12 mouse cellular contexts compared by ENCODE assay signal in genomic region chr8:128416896-128417295, GRCm38 (mm10). TPM values are rescaled to one million over a fixed set of nuclear protein-coding genes. Genes with fewer than 3 reads are reported as not detected.
DNase-seq lines count a peak whose midpoint lies in the region; ATAC-seq and TF ChIP-seq lines count a peak whose summit lies in the region.
"Had no signal": no experiment of that assay in that cellular context is flagged by ENCODE, and none has a peak within 500 bp of the region (broad histone marks: within the 10 kb centered on the region; RNA-seq: fewer than 3 reads in every experiment).

No protein-coding gene starts in this region.

- H3K9ac ChIP-seq in heart, embryonic 11.5 days (ENCODE audit: low read depth, low read length) = no peak overlapping the region
- no peak overlapping the region for H3K9ac ChIP-seq in embryonic facial prominence, embryonic 13.5 days
- H3K9ac ChIP-seq in midbrain, postnatal 0 days (replicated peaks; ENCODE audit: low read length, poor library complexity, severe bottlenecking) = no peak overlapping the region
- H3K9ac ChIP-seq: intestine, embryonic 15.5 days; liver, embryonic 14.5 days had no signal

- intact Hi-C loops in heart, postnatal 10 days (cut with DNase I) = no loop called here

- H3K36me3 ChIP-seq in heart, embryonic 11.5 days (ENCODE audit: control insufficient read depth, insufficient read depth, low read length) = peaks cover 2% of the 10 kb centered on the region; the same call in 1 of the 2 replicates
- H3K36me3 ChIP-seq in embryonic facial prominence, embryonic 13.5 days = peaks cover 10% of the 10 kb centered on the region; the same call in 1 of the 2 replicates
- peaks cover 2% of the 10 kb centered on the region for H3K36me3 ChIP-seq in midbrain, postnatal 0 days (ENCODE audit: insufficient read depth, low read length)
- H3K36me3 ChIP-seq: intestine, embryonic 15.5 days had no signal

- TF ChIP-seq CTCF in midbrain, postnatal 0 days (IDR thresholded peaks at IDR 0.05) = no peak

- DNase-seq in heart, postnatal 10 days = no peak
- peak; percentile 23 for DNase-seq in lung, postnatal 25 days (ENCODE audit: low spot score)
- no peak for DNase-seq in lung, postnatal 14 days
- DNase-seq in midbrain, postnatal 0 days (ENCODE audit: low spot score) = no peak
- no peak for DNase-seq in right cerebral cortex, postnatal 4 days
- DNase-seq in thymus, postnatal 0 days (ENCODE audit: low spot score) = no peak
- DNase-seq: cerebellum, postnatal 10 days; layer of hippocampus, postnatal 36 days had no signal

- H3K27me3 ChIP-seq in heart, embryonic 11.5 days (ENCODE audit: control insufficient read depth, insufficient read depth, low read length) = no peaks in the 10 kb centered on the region
- no peaks in the 10 kb centered on the region for H3K27me3 ChIP-seq in embryonic facial prominence, embryonic 13.5 days
- no peaks in the 10 kb centered on the region for H3K27me3 ChIP-seq in midbrain, postnatal 0 days (ENCODE audit: insufficient read depth, low read length)
- H3K27me3 ChIP-seq: intestine, embryonic 15.5 days had no signal

- WGBS in heart, embryonic 11.5 days (ENCODE audit: insufficient replicate concordance) = 51% methylated on average over 2 of the region's 2 CpGs
- WGBS in embryonic facial prominence, embryonic 13.5 days = 47% methylated on average over 2 of the region's 2 CpGs
- 55% methylated on average over 2 of the region's 2 CpGs for WGBS in midbrain, postnatal 0 days

- no peak for ATAC-seq in heart, embryonic 11.5 days (replicated peaks; ENCODE audit: insufficient number of reproducible peaks, low FRiP score, low TSS enrichment)
- ATAC-seq in embryonic facial prominence, embryonic 13.5 days (ENCODE audit: insufficient number of reproducible peaks, insufficient read depth, low FRiP score, low TSS enrichment, low read depth) = no peak
- ATAC-seq in midbrain, postnatal 0 days (ENCODE audit: low FRiP score) = no peak
- ATAC-seq: intestine, embryonic 15.5 days had no signal

- H3K9me3 ChIP-seq in heart, embryonic 11.5 days (replicated peaks; ENCODE audit: control insufficient read depth, low read length) = no peaks in the 10 kb centered on the region
- no peaks in the 10 kb centered on the region for H3K9me3 ChIP-seq in embryonic facial prominence, embryonic 13.5 days
- H3K9me3 ChIP-seq in midbrain, postnatal 0 days (ENCODE audit: low read length) = no peaks in the 10 kb centered on the region
- H3K9me3 ChIP-seq: intestine, embryonic 15.5 days had no signal

- no peak overlapping the region for H3K4me2 ChIP-seq in heart, embryonic 11.5 days
- no peak overlapping the region for H3K4me2 ChIP-seq in embryonic facial prominence, embryonic 13.5 days
- no peak overlapping the region for H3K4me2 ChIP-seq in midbrain, postnatal 0 days (ENCODE audit: low read depth, low read length, poor library complexity, severe bottlenecking)
- H3K4me2 ChIP-seq: intestine, embryonic 15.5 days had no signal

- H3K4me3 ChIP-seq in heart, embryonic 11.5 days (ENCODE audit: low read depth, low read length) = no peak overlapping the region
- no peak overlapping the region for H3K4me3 ChIP-seq in embryonic facial prominence, embryonic 13.5 days
- H3K4me3 ChIP-seq in midbrain, postnatal 0 days (ENCODE audit: low read depth, low read length) = no peak overlapping the region
- H3K4me3 ChIP-seq: intestine, embryonic 15.5 days had no signal

- peak overlapping the region; percentile 62 for H3K27ac ChIP-seq in heart, embryonic 11.5 days (ENCODE audit: low read depth, low read length)
- peak overlapping the region; percentile 55; the same call in 1 of the 2 replicates for H3K27ac ChIP-seq in embryonic facial prominence, embryonic 13.5 days
- H3K27ac ChIP-seq in midbrain, postnatal 0 days (ENCODE audit: low read depth, low read length) = peak overlapping the region; percentile 57
- H3K27ac ChIP-seq: intestine, embryonic 15.5 days; liver, embryonic 14.5 days had no signal

- peaks cover 30% of the 10 kb centered on the region for H3K4me1 ChIP-seq in heart, embryonic 11.5 days (ENCODE audit: control insufficient read depth, insufficient read depth, low read length)
- H3K4me1 ChIP-seq in embryonic facial prominence, embryonic 13.5 days = peaks cover 26% of the 10 kb centered on the region
- 0 out of 2 replicates have a peak, but pooled peaks cover 8% of the 10 kb centered on the region for H3K4me1 ChIP-seq in midbrain, postnatal 0 days (ENCODE audit: insufficient read depth, low read length)

RNA-seq across cellular contexts. Expression of gene Nrp1, which starts 58.5 kb away (rescaled TPM):
- 93.7 and 110 TPM in 2 replicates for polyA plus RNA-seq in heart, embryonic 11.5 days (2014; fragmentation: Nextera tagmentation; extraction: Ambion mirVana)
- 100 to 1,000 TPM; 137 to 189 TPM for total RNA-seq in heart, postnatal 10 days (2021)
- 85.6 and 86.3 TPM in 2 replicates for polyA plus RNA-seq in embryonic facial prominence, embryonic 13.5 days (2015; fragmentation: Nextera tagmentation; extraction: Ambion mirVana)
- total RNA-seq in midbrain, postnatal 0 days (2014; rRNA removed) = 57.9 and 72.1 TPM in 2 replicates
- polyA plus RNA-seq in midbrain, postnatal 0 days (2015; fragmentation: Nextera tagmentation; extraction: Ambion mirVana) = 56.5 and 59.3 TPM in 2 replicates
- polyA plus RNA-seq in thymus, postnatal 0 days (2015; fragmentation: Nextera tagmentation; extraction: Ambion mirVana) = 45.8 and 49.3 TPM in 2 replicates
